Mouse (Mus musculus): Measurements from ENCODE around the gene Pira2.
"Not testable (repeated sequence)": the region's sequence is repeated elsewhere in the genome, so short reads cannot be mapped to it uniquely, and the experiment has no call there.

The Pira2 gene

DNA sequence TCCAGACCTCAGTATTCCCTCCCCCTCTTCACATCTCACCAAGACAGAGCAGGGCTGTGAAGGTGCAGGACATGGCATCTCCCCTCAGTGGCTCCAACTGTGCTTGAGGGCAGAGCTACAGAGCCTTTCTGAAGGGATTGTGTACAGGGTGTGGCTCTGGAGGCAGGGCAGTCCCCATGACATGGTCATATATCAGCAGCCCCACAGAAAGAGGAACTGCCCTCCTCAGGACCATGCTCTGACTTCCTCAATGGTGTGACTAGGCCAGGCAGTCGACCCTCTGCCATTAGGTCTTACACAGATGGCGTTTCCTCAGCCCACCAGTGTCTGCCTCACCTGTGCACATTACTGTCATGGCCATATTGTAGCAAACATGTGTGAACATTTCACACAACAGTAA is at the start of gene Pira2:
Gene Pira2 (minus strand): TSS at position 101 of the 400 bp plus-strand sequence.
- DNase-seq (ENCODE audit: low spot score), result not testable (repeated sequence)

DNA sequence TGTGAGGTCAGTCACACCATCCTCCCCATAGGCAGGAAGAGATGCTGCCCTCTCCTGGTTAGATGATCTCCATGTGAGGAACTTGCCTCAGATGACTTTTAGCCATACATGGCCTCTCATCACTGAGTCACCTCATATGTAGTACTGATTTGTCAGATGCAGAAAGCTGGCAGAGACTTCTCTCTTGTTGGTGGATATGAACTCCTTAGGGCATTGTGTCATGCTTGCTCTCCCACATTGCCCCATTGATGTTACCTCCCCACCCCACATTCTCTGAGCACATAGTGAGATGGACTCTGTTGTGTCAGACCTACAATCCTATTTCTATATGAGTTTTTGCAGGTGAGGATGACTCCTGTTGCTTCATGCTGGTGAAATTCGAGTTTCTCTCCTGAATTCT is 30.2 kb upstream of the Pira2 start:
- not testable (repeated sequence) for DNase-seq (ENCODE audit: low spot score)

DNA sequence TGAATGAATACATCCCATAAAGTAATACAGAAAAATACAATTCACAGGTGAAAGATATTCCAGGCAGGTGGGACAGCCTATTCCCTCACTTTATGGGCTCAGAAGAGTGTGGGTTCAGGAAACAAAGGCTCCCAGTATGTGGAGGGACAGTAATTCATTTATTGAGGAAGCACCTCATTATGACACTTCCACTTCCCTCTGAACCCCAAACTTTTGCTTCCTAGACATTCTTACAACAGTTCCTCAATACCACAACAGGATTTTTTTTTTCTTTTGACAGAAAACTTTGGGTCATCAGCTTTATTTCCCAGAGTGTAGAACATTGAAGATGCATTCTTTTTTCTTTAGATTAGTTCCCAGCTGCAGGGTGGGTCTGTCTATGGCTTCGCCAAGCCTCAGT is 7.0 kb downstream of the Pira2 start:
- not testable (repeated sequence) for DNase-seq (ENCODE audit: low spot score)

DNA sequence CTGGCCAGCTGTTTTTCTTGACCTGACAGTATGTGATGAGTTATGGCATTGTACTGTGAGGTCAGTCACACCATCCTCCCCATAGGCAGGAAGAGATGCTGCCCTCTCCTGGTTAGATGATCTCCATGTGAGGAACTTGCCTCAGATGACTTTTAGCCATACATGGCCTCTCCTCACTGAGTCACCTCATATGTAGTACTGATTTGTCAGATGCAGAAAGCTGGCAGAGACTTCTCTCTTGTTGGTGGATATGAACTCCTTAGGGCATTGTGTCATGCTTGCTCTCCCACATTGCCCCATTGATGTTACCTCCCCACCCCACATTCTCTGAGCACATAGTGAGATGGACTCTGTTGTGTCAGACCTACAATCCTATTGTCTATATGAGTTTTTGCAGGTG is 14.2 kb downstream of the Pira2 start:
- not testable (repeated sequence) for DNase-seq (ENCODE audit: low spot score)

DNA sequence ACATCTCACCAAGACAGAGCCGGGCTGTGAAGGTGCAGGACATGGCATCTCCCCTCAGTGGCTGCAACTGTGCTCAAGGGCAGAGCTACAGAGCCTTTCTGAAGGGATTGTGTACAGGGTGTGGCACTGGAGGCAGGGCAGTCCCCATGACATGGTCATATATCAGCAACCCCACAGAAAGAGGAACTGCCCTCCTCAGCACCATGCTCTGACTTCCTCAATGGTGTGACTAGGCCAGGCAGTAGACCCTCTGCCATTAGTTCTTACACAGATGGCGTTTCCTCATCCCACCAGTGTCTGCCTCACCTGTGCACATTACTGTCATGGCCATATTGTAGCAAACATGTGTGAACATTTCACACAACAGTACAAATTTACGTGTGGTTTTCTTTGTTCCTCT is 19.3 kb downstream of the Pira2 start, which contains the start of gene Gm15448:
Gene Gm15448 (minus strand): TSS at position 89 of the 400 bp plus-strand sequence.
- peak; percentile 20 for DNase-seq (ENCODE audit: low spot score)

DNA sequence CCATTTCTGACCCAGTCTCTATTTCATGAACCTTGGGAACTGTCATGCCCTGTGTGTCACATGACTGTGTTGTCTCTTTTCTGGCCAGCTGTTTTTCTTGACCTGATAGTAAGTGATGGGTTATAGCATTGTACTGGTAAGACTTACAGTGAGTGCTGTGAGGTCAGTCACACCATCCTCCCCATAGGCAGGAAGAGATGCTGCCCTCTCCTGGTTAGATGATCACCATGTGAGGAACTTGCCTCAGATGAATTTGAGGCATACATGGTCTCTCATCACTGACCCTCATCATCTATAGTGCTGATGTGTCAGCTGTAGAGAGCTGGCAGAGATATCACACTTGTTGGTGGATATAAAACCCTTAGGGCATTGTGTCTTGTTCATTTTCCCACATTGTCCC is 32.9 kb downstream of the Pira2 start:
- DNase-seq (ENCODE audit: low spot score), result not testable (repeated sequence)

DNA sequence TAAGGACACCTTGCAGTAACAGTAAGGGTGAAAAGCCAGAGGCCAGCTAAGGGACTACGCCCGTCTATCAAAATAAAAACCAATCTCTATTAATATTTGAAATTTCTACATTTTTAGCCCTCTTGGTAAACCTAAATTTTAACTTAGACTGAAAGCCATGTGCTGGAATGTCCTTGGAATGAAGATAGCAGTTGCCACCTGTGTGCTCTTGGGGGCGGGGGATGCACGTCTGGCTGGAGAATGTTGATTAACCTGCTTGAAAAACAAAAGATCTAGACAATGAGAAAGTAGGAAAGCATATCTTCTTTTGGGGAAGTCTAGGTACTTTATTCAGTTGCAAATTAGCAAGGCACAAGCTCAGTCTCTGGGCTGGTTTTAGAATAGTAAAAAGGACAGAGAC is 41.9 kb downstream of the Pira2 start:
- DNase-seq (ENCODE audit: low spot score), result not testable (repeated sequence)

DNA sequence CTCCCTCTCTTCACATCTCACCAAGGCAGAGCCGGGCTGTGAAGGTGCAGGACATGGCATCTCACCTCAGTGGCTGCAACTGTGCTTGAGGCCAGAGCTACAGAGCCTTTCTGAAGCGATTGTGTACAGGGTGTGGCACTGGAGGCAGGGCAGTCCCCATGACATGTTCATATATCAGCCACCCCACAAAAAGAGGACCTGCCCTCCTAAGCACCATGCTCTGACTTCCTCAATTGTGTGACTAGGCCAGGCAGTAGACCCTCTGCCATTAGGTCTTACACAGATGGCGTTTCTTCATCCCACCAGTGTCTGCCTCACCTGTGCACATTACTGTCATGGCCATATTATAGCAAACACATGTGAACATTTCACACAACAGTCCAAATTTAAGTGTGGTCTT is 44.9 kb downstream of the Pira2 start:
- DNase-seq (ENCODE audit: low spot score), result not testable (repeated sequence)

DNA sequence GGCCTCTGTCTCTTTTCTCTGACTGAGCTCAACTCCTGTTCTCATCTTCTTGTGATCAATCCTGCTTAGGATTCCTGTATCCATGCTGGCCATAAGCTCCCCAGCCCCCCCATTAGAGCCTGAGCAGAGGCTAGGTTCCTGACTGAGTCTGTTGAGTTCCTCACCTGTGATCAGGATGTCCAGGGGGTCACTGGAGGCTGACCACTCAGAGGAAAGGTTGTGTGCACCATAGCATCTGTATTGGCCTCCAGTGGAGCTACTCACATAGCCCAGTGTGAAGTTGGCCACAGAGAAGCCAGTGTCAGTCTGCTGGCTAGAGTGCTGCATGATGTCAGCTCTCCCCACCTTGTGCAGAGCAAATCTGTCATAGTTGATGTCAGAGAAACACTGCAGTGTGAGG is 48.6 kb downstream of the Pira2 start:
- not testable (repeated sequence) for DNase-seq (ENCODE audit: low spot score)

All from lung, postnatal 25 days (tissue).